Mouse (Mus musculus) megakaryocyte, embryonic 14.5 days (primary cell): ENCODE measurements around the gene Igfbp4.

Experiments used
- FLI1 ChIP-seq: IDR thresholded peaks from 2 replicates; pipeline ENCODE4 v1.6.1; 2012; ENCODE audit warnings: low read length, inconsistent platforms, mixed read lengths
- GATA1 ChIP-seq: IDR thresholded peaks from 3 replicates; pipeline ENCODE4 v1.6.1; 2012; ENCODE audit warnings: mixed read lengths, low read length, inconsistent platforms, borderline replicate concordance

DNA sequence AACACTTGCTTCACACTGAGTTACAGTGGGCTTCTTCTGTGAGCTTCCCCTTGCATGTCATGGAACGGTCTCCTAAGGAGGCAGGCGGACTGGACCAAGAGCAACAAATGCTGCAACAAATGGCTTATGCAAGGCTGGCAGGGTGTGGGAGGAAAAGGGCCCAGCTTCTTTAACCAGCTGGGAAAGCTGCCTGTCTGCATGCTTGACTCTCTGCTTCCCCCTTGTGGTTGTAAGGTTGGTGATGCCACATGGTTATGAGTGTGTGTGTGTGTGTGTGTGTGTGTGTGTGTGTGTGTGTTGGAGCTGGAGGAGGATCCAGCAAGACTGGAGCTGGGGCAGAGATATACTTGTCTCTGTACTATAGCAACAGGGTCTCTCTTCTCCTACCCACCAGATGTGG, 24.9 kb downstream of the Igfbp4 start:
- TF ChIP-seq GATA1 (no peak), FLI1 (no peak)
